Mouse (Mus musculus) limb, embryonic 14.5 days (tissue): Measurements from ENCODE around the gene Ly6g6c. TPM values are rescaled to one million over a fixed set of nuclear protein-coding genes. Genes with fewer than 3 reads are reported as not detected.

Experiments used
- ATAC-seq: fragments of 200-750 bp; cut with Nextera tagmentation; 2 replicates; pipeline ENCODE4 v1.8.0; 2017; ENCODE audit warnings: low read depth, moderate number of reproducible peaks, moderate TSS enrichment; ENCODE audit not compliant: low FRiP score
- DNase-seq: peaks from one replicate; pipeline ENCODE4 v3.0.0-alpha.2; 2015; ENCODE audit warnings: low spot score
- H3K27ac ChIP-seq: fragments of 300-500 bp; sonication (generic); replicated peaks from 2 replicates; pipeline ENCODE4 v1.5.1; 2014; ENCODE audit warnings: low read depth, mild to moderate bottlenecking, low read length, moderate library complexity, mixed read lengths
- H3K27me3 ChIP-seq: fragments of 300-500 bp; sonication (generic); 2 replicates; pipeline ENCODE4 v1.6.1; 2014; ENCODE audit warnings: low read length, mixed read lengths; ENCODE audit not compliant: control insufficient read depth, insufficient read depth
- H3K36me3 ChIP-seq: fragments of 300-500 bp; sonication (generic); 2 replicates; pipeline ENCODE4 v1.6.1; 2014; ENCODE audit warnings: mild to moderate bottlenecking, low read length, moderate library complexity, mixed read lengths; ENCODE audit not compliant: control insufficient read depth, insufficient read depth
- H3K4me1 ChIP-seq: fragments of 300-500 bp; sonication (generic); 2 replicates; pipeline ENCODE4 v1.6.1; 2014; ENCODE audit warnings: antibody characterized with exemption, low read length, mixed read lengths; ENCODE audit not compliant: control insufficient read depth, insufficient read depth
- H3K4me2 ChIP-seq: fragments of 300-500 bp; sonication (generic); replicated peaks from 2 replicates; pipeline ENCODE4 v1.6.1; 2014; ENCODE audit warnings: low read depth, mild to moderate bottlenecking, low read length, moderate library complexity; ENCODE audit not compliant: severe bottlenecking
- H3K4me3 ChIP-seq: fragments of 300-500 bp; sonication (generic); replicated peaks from 2 replicates; pipeline ENCODE4 v1.5.1; 2014; ENCODE audit warnings: low read length
- H3K9ac ChIP-seq: fragments of 300-500 bp; sonication (generic); 2 replicates; pipeline ENCODE4 v1.6.1; 2014; ENCODE audit warnings: mild to moderate bottlenecking, low read depth, low read length, moderate library complexity; ENCODE audit not compliant: severe bottlenecking
- H3K9me3 ChIP-seq: fragments of 300-500 bp; sonication (generic); 2 replicates; pipeline ENCODE4 v1.6.1; 2016; ENCODE audit warnings: low read length; ENCODE audit not compliant: control insufficient read depth
- POLR2A ChIP-seq: fragments of 200-500 bp; IDR thresholded peaks from 2 replicates; pipeline ENCODE4 v1.8.0; 2012; ENCODE audit warnings: inconsistent platforms, mild to moderate bottlenecking, moderate library complexity, borderline replicate concordance; ENCODE audit not compliant: insufficient read depth, insufficient read length; ENCODE audit errors: extremely low read depth
- WGBS: fragments of 180-500 bp; shearing (Covaris S2); extraction: QIAGEN DNeasy Blood & Tissue Kit; methylation state at CpG from one replicate; pipeline ENCODE4 v1.1.7; 2014; 5-methylcytosine and 5-hydroxymethylcytosine counted together
- polyA plus RNA-seq, 2 experiments: library from polyadenylated mRNA; depleted of rRNA in 1 of 2; stranded (reverse) in 1 of 2; unstranded in 1 of 2; fragments of >200 nt; fragmentation: Nextera tagmentation in 1 of 2; extraction: Ambion mirVana in 1 of 2; gene quantifications; 2 replicates each; pipeline versions ENCODE4 v1.2.1 to v1.2.3; 2012 to 2014

The Ly6g6c gene
- polyA plus RNA-seq, 2 experiments, result 5.5 to 22.3 TPM

DNA sequence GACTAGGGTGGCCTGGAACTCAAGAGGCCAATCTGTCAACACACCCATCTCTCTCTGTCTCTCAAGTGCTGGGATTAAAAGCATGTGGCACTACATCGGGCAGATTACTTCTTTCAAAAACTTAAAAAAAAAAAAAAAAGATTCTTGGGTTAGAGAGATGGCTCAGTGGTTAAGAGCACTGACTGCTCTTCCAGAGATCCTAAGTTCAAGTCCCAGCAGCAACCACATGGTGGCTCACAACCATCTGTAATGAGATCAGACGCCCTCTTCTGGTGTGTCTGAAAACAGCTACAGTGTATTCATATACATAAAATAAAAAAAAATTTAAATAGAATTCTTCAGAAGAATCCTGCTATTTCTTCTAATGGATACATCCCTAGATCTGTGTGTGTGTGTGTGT lies 23.0 kb downstream of the Ly6g6c start:
- Histone ChIP-seq H3K36me3 (peaks cover 25% of the 10 kb centered on the region), H3K4me2 (no peak overlapping the region), H3K4me3 (no peak overlapping the region), H3K27me3 (no peaks in the 10 kb centered on the region), H3K9me3 (no peaks in the 10 kb centered on the region), H3K27ac (no peak overlapping the region), H3K4me1 (peaks cover 9% of the 10 kb centered on the region), H3K9ac (no peak overlapping the region)
- ATAC-seq (no peak), DNase-seq (no peak)
- WGBS, result 48% methylated on average over 2 of the region's 2 CpGs
- TF ChIP-seq POLR2A, result no peak

DNA sequence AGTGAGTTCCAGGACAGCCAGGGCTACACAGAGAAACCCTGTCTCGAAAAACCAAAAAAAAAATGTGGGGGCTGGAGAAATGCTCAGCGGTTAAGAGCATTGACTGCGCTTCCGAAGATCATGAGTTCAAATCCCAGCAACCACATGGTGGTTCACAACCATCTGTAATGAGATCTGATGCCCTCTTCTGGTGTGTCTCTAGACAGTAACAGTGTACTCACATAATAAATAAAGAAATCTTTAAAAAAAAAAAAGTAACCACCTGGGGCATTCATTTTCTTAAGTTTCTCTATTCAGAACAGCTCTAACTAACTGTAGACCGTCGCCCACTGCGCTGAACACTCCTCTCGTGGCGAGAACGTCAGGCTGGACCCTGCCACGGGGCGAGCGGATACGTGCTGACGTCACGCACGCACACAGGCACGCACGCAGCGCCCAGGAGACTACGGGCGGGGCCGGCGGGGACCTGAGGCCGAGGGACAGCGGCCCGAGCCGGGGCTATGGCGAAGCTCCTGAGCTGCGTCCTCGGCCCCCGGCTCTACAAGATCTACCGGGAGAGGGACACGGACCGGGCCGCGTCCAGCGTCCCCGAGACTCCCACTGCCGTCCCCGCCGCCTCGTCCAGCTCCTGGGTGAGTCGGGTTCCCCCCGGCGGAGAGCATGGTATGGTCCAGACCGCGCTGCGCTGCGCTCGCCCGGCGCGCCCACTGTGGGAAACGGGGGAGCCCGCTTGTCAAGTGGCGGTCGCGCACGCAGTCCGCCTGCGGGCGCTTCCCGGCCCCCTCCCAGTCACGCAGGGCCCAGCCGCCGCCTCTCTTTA lies 23.8 kb downstream of the Ly6g6c start, which contains the start of gene Abhd16a:
Gene Abhd16a (plus strand): TSS at position 439 of the 820 bp plus-strand sequence.
- H3K9ac ChIP-seq, result peak within 1 kb of the TSS; percentile 92
- peak within 1 kb of the TSS; percentile 64 for H3K4me2 ChIP-seq
- TF ChIP-seq POLR2A, result no peak
- DNase-seq (peak; percentile 91), ATAC-seq (peak; percentile 98)
- peak within 1 kb of the TSS; percentile 69 for H3K4me3 ChIP-seq
- WGBS, result 3% methylated on average over 62 of the region's 67 CpGs
- peaks cover 33% of the 10 kb centered on the region for H3K36me3 ChIP-seq
- peak within 1 kb of the TSS; percentile 97 for H3K27ac ChIP-seq
- peaks cover 9% of the 10 kb centered on the region for H3K4me1 ChIP-seq
- H3K27me3 ChIP-seq, result no peaks in the 10 kb centered on the region
- H3K9me3 ChIP-seq, result no peaks in the 10 kb centered on the region

DNA sequence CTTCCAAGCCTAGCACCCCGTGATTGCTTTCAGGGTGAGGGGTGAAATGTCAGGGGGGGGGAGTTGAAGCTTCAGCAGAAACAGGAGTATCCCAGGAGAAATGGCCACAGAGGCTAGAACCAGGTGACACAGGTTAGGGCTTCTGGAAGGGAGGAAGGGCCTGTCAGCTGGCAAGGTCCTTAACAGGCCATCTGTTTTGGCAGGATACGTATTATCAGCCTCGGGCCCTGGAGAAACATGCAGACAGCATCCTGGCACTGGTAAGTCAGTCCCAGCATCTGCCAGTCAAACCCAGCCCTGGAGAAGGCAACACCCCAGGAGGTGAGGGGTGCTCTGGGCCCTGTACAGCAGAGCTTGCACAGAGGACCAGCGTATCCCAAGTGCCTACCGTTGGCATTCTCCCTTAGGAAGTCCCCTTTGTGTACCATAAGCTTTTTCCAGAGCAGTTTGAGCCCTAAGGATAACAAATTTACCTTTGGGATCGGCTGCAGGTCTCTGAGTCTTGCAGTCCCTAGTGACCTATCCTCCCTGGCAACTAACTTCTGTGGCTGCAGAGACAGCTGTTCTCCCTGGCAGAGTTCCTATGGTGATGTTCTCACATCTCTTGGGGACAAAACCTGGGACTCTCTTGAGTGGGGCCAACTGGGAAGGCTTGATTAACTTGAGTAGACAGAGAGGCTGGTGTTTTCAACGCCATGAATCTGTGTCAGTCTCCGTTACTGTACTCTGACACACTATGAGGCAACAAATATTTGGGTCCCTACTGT lies 25.2 kb downstream of the Ly6g6c start:
- Histone ChIP-seq H3K9ac (peak overlapping the region; percentile 92), H3K9me3 (no peaks in the 10 kb centered on the region), H3K4me1 (peaks cover 9% of the 10 kb centered on the region), H3K27me3 (no peaks in the 10 kb centered on the region), H3K27ac (peak overlapping the region; percentile 97; the same call in 1 of the 2 replicates), H3K4me2 (peak overlapping the region; percentile 64), H3K4me3 (peak overlapping the region; percentile 69), H3K36me3 (peaks cover 46% of the 10 kb centered on the region)
- TF ChIP-seq POLR2A, result no peak
- DNase-seq (no peak), ATAC-seq (no peak)
- 59% methylated on average over 8 of the region's 8 CpGs for WGBS

DNA sequence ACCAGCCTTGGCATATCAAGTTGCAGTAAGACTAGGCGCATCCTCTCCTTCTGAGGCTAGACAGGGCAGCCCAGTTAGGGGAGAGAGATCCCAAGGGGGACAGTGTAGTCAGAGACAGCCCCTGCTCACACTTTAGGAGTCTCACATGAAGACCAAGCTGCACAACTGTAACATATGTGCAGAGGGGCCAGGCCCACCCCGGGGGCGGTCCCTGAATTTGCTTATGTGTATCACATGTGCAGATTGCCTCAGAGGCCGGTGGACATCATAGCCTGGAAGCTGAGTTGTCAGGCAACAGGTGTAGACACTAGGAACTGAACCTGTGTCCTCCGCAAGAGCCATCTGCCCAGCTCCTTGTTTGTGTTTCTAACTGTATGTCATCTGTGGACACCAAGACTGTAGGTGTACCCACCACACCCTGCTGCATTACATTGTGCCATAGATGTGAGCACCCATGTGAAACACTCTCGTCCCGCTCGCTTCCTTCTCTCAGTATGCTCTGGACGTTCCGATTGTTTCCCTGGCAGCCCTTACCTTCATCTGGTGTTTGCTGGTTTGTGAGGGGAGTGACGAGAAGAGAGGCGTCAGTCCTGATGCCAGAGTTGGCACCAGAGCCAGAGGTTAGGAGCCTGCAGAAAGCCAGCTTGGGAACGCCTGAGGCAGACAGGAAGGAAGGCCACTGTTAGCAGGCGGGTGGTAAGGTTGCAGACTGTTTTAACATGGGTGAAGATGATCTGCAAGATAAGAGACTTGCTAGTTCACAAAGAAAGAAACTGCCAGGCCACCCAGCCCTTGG lies 27.4 kb downstream of the Ly6g6c start:
- no peak overlapping the region for H3K4me2 ChIP-seq
- peaks cover 9% of the 10 kb centered on the region for H3K4me1 ChIP-seq
- peaks cover 67% of the 10 kb centered on the region for H3K36me3 ChIP-seq
- H3K27ac ChIP-seq, result no peak overlapping the region
- no peak for TF ChIP-seq POLR2A
- H3K27me3 ChIP-seq, result no peaks in the 10 kb centered on the region
- H3K9me3 ChIP-seq, result no peaks in the 10 kb centered on the region
- no peak overlapping the region for H3K4me3 ChIP-seq
- no peak overlapping the region for H3K9ac ChIP-seq
- ATAC-seq (no peak), DNase-seq (no peak)
- 88% methylated on average over 14 of the region's 14 CpGs for WGBS
